Mouse (Mus musculus) thymus, adult 2 months (tissue): ENCODE data around the gene Gm1123. TPM values are rescaled to one million over a fixed set of nuclear protein-coding genes. Genes with fewer than 3 reads are reported as not detected.
A peak's percentile ranks its signal among the peaks of the same experiment; 100 is the strongest.

ENCODE experiments used
- DNase-seq: peaks from one replicate; pipeline ENCODE4 v3.0.0; 2021
- H3K27ac ChIP-seq: fragments of 200-500 bp; 2 replicates; pipeline ENCODE4 v1.5.1; 2012; ENCODE audit warnings: low read length, control low read depth; ENCODE audit not compliant: control insufficient read depth, insufficient read depth
- H3K27me3 ChIP-seq: fragments of 200-500 bp; 2 replicates; pipeline ENCODE4 v1.6.1; 2012; ENCODE audit warnings: mild to moderate bottlenecking, low read length, moderate library complexity, mixed read lengths; ENCODE audit not compliant: control insufficient read depth, insufficient read depth
- H3K36me3 ChIP-seq: fragments of 200-500 bp; 2 replicates; pipeline ENCODE4 v1.6.1; 2012; ENCODE audit warnings: mild to moderate bottlenecking, low read length, moderate library complexity; ENCODE audit not compliant: control insufficient read depth, insufficient read depth
- H3K4me1 ChIP-seq: fragments of 200-500 bp; replicated peaks from 2 replicates; pipeline ENCODE4 v1.6.1; 2012; ENCODE audit warnings: low read length; ENCODE audit not compliant: control insufficient read depth, insufficient read depth
- H3K4me3 ChIP-seq: fragments of 200-500 bp; 2 replicates; pipeline ENCODE4 v1.5.1; 2012; ENCODE audit warnings: mild to moderate bottlenecking, low read length, control low read depth, moderate library complexity; ENCODE audit not compliant: control insufficient read depth, insufficient read depth
- CTCF ChIP-seq: fragments of 200-500 bp; IDR thresholded peaks from 2 replicates; pipeline ENCODE4 v1.5.1; 2012; ENCODE audit warnings: mild to moderate bottlenecking, control low read depth, low read length, moderate library complexity, borderline replicate concordance; ENCODE audit not compliant: control insufficient read depth, poor library complexity, insufficient read depth; ENCODE audit errors: extremely low read depth
- POLR2A ChIP-seq: fragments of 200-500 bp; IDR thresholded peaks from 2 replicates; pipeline ENCODE4 v1.6.1; 2012; ENCODE audit warnings: mild to moderate bottlenecking, low read length, control low read depth, moderate library complexity; ENCODE audit not compliant: control insufficient read depth, poor library complexity, insufficient read depth; ENCODE audit errors: extremely low read depth
- WGBS: fragments of 180-500 bp; shearing (Covaris S2); methylation state at CpG from one replicate; pipeline ENCODE4 v1.1.7; 2018; 5-methylcytosine and 5-hydroxymethylcytosine counted together
- polyA plus RNA-seq: library from polyadenylated mRNA; depleted of rRNA; stranded (reverse); fragments of >200 nt; gene quantifications from 2 replicates; pipeline ENCODE4 v1.2.3, GENCODE M21; 2012

The Gm1123 gene
- polyA plus RNA-seq, 1 experiment: 0.18 TPM

- Histone ChIP-seq H3K4me1 (peaks cover 3% of the 10 kb centered on the region; the same call in 1 of the 2 replicates), H3K36me3 (no peaks in the 10 kb centered on the region), H3K27ac (no peak overlapping the region), H3K4me3 (peak overlapping the region; percentile 64), H3K27me3 (no peaks in the 10 kb centered on the region)
- TF ChIP-seq CTCF: no peak
- no peak for TF ChIP-seq POLR2A
- DNase-seq: no peak
- under 1% methylated on average over 50 of the region's 50 CpGs for WGBS
These were observed 48.9 kb downstream of the Gm1123 start for GRCm38 (mm10) chr9:98986476-98987096.

- H3K27me3 ChIP-seq: no peaks in the 10 kb centered on the region
- peak within 1 kb of the TSS; percentile 55; the same call in 1 of the 2 replicates for H3K27ac ChIP-seq
- no peaks in the 10 kb centered on the region for H3K36me3 ChIP-seq
- peak; percentile 100 for DNase-seq
- peak within 1 kb of the TSS; percentile 64 for H3K4me3 ChIP-seq
- peaks cover 3% of the 10 kb centered on the region; the same call in 1 of the 2 replicates for H3K4me1 ChIP-seq
- 2% methylated on average over 45 of the region's 45 CpGs for WGBS
- peak; percentile 86 for TF ChIP-seq POLR2A
- TF ChIP-seq CTCF: peak; percentile 59; the same call in 1 of the 2 replicates
These were observed 49.6 kb downstream of the Gm1123 start, which contains the start of gene Faim for GRCm38 (mm10) chr9:98985800-98986475. TSS of gene Faim (plus strand) at chr9:98986373.

DNA sequence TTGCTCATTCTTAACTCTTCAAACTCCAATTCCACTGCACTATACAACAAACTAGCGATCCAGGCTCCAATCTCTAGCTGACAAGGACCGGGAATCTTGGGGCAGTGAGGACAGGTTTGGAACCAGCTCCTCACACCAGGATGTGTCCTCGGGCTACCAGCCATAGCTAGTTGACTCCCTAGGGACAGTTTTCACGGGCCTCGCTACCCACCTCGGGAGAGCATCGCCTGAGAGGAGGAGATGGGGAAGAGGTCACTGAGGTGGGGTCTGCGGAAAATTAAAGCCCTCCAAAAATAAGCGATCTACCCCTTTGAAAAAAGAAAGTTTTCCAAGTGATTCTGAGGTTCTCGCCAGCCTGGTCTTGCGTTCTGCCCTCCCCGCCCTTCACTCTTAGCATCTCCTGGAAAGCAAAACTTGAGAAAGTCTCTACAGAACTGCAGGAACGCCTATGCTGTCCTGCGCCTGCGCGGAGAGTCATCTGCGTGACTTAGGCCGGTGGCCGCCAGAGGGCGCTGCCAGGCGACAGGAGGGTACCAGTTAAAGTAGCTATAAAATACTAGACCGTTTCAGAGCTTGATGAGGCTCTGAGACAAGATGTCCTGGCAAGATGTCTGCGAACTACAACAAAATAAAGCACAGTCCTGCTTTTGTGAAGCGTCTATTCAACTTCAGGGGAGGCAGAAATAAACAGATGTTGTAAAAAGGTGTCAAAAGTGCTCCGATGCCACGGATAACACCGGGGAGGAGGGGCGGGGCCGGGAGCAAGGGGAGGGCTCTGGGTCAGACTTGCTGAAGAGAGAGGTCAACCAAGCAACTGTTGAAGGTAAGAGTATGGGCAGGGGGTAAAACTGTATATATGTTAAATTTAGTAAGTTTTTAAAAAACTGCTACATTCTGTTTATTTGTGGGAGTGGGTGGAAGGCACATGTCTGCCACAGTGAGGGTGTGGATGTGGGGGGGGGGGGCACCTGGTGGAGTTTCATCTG is 55.8 kb downstream of the Gm1123 start:
- H3K27ac ChIP-seq: no peak overlapping the region
- peak; percentile 93 for DNase-seq
- TF ChIP-seq POLR2A (no peak), CTCF (peak; percentile 96)
- H3K27me3 ChIP-seq: peaks cover 4% of the 10 kb centered on the region
- 8% methylated on average over 29 of the region's 29 CpGs for WGBS
- H3K4me3 ChIP-seq: no peak overlapping the region
- peaks cover 4% of the 10 kb centered on the region; the same call in 1 of the 2 replicates for H3K4me1 ChIP-seq
- no peaks in the 10 kb centered on the region for H3K36me3 ChIP-seq

GRCm38 (mm10) chr9:98976520-98976919 is 59.0 kb downstream of the Gm1123 start:
- TF ChIP-seq POLR2A: no peak
- TF ChIP-seq CTCF: no peak
- DNase-seq: no peak
- WGBS: 42% methylated on average over 5 of the region's 5 CpGs
- Histone ChIP-seq H3K4me1 (peaks cover 4% of the 10 kb centered on the region; the same call in 1 of the 2 replicates), H3K4me3 (no peak overlapping the region), H3K27ac (no peak overlapping the region), H3K27me3 (peaks cover 9% of the 10 kb centered on the region), H3K36me3 (no peaks in the 10 kb centered on the region)

DNA sequence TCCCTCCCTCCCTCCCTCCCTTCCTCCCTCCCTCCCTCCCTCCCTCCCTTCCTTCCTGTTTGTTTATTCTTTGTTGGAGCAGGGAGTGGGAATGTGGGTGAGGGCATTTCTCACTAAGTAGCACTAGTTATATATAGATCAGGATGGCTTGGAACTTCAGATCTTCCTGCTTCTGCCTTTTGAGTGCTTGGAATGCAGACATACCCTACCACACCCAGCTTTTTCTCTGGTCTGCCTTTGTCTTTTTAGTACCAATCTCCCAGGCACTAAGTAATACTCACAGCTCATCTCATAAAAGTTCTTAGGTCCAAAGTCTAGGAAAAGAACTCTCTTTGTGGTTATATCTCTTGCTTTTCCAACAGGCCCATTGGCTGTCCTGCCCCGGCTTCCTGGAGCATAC is 59.4 kb downstream of the Gm1123 start:
- no peak for DNase-seq
- Histone ChIP-seq H3K27ac (no peak overlapping the region), H3K27me3 (peaks cover 9% of the 10 kb centered on the region), H3K4me3 (no peak overlapping the region), H3K36me3 (no peaks in the 10 kb centered on the region), H3K4me1 (peaks cover 4% of the 10 kb centered on the region; the same call in 1 of the 2 replicates)
- no peak for TF ChIP-seq POLR2A
- no peak for TF ChIP-seq CTCF
- 97% methylated on average over 1 of the region's 1 CpGs for WGBS

DNA sequence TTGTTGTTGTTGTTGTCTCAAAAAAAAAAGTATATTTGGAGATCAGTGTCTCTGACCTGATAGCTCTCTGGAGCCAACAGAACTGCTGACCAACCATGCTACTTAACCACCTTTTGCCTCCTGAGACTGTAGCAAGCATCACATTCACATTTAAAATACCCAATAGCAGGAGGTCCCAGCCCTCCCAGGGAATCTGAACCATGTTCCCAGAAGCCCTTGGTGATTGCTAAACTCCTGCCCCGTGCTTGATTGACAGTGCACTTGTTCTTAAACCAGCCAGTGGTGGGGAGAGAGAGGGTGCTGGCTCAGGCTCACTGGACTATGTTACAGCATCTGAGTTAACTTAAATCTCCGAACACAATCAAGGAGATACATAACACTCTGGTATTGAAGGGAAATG is 60.6 kb downstream of the Gm1123 start:
- 42% methylated on average over 2 of the region's 2 CpGs for WGBS
- Histone ChIP-seq H3K36me3 (no peaks in the 10 kb centered on the region), H3K4me3 (no peak overlapping the region), H3K4me1 (peaks cover 4% of the 10 kb centered on the region; the same call in 1 of the 2 replicates), H3K27ac (no peak overlapping the region), H3K27me3 (peaks cover 11% of the 10 kb centered on the region)
- no peak for TF ChIP-seq POLR2A
- no peak for TF ChIP-seq CTCF
- no peak for DNase-seq
